Mouse (Mus musculus): ENCODE measurements around the gene Samd10.

DNA sequence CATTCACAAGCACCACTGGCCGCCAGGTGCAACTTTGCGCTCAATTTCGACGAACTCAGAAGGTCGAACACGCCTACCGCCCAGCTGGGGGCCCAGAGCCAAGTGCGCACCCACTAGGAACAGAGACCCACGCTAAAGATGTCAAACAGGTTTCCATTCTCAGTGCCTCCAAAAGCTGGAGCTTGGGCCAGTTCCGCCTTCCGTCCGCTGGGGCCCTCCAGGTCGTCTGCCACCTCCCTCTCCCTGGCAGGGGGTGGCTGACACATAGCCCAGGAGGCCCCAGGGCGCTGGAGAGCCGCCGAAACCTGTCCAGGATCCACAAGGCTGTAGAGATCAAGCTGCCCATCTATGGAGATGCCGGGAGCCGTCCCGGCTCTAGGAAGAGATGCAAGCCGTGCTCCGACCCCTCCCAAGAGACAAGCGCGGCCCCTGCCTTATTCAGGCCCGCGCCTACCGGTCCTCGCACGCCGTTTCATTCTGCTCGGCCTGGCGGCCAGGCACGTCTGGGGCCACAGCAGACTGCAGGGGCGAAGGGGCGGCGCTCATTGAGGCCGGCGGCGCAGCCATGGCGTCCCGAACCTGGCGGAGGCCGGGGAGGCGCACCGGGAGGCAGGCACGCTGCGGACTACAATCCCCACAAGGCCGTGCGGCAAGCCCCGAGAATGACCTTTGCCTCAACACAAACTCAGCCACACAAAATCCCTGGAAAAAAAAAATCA, 17.5 kb downstream of the Samd10 start:
- TF ChIP-seq CTCF (IDR thresholded peaks at IDR 0.05; ENCODE audit: low read depth, low read length), result no peak
- TF ChIP-seq POLR2A (IDR thresholded peaks at IDR 0.05; ENCODE audit: extremely low read depth, insufficient read depth, low read length), result peak; percentile 67; the same call in 1 of the 2 replicates

Measured in liver, adult 2 months (tissue).